Mouse (Mus musculus) lung, postnatal 25 days (tissue): ENCODE data around the gene Atf6.

Experiments
- DNase-seq: peaks from one replicate; pipeline ENCODE4 v3.0.0; 2022; ENCODE audit warnings: low spot score

Gene Atf6

DNA sequence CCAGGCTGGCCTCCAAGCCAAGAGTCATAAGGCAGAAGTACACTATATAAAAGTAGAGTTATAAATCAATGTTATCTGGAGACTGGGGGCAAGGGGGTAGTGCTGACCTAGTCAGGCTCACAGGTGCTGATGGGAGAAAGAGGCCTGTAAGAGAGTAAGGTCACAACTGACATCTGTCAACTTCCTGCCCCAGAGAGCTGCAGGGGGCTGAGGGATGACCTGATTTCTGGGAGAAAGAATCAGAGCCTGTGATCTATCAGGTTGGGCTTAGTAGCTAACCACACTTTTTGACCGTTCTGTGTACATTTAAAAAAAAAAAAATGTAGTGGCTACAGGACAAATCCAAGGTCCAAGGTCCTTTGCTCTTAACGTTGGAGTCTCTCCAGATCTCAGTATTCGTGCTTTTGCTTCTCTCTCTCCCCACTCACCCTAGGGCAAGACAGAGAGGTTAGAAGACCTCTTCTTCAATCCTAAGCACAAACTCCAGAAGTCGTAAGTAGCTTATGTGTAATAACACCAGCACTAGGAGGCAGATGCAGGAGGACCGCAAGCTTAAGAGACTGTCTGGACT lies 15.4 kb upstream of the Atf6 start:
- DNase-seq: no peak

DNA sequence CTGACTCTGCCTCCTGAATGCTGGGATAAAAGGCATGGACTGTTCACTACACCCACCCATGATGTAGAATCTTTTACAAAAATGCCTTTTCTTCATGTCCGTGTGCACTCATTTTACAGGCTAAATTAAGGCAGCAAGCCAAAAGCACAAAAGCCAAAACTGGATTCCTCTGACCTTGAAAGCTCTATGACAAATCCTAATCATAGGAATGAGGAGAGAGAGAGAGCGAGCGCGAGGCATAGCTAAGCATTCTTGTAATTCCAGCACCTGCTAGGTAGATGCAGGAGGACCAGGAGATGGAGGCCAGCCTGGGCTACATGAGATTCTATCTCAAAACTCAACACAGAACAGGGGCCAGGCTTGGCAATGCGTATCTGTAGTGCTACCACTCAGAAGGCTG lies 9.3 kb upstream of the Atf6 start:
- DNase-seq: no peak

DNA sequence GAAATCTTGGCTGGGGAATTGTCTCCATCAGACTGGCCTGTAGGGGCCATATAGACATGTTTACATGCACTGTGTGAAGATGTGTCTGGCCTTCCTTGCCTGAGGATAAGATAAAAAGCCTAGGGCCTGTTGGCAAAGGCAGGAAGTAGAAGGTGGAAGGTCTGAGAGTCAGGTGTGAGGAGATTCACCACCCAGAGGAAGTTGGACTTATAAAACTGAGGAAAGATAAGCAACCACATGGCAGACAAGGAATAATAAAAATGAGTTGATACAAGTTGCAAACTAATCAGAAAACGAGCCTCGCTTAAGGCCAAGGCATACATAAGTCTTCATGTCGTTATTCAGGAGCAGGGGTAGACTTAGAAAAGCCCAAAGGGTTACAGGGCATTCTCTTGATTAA lies 8.1 kb upstream of the Atf6 start:
- DNase-seq: no peak

DNA sequence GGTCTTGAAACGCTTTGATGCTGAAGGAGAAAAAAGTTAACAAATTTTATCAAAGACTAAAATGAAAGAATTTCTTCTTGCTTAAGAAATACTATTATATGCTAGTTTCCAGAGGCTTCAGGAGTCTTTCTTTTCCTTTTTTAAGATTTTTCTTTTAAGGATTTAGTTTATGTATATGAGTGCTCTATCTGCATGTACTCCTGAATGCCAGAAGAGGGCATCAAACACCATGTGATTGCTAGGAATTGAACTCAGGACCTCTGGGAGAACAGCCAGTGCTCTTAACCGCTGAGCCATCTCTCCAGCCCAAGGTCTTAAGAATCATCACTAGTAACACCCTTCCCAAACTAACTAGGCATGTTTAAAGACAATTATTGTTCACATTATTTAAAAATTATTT lies 4.4 kb upstream of the Atf6 start:
- DNase-seq: no peak

DNA sequence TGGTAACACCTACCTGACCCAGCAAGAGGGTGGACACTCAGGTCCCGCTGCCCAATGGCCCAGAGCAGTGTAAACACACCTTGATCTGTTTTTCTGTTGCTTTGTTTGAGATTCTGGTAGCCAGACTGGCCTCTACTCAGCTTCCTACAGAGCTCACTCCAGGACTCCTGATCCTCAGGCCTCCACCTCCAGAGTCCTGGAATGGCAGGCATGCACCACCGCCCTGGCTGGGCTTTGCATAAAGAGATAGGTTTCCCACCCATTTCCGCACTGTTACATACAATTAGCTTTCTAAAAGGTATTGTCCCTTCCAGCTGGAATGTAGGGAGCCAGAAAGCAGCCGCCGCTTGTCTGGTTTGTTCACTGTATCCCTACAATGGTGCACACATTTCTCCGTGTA lies 3.8 kb upstream of the Atf6 start:
- no peak for DNase-seq

DNA sequence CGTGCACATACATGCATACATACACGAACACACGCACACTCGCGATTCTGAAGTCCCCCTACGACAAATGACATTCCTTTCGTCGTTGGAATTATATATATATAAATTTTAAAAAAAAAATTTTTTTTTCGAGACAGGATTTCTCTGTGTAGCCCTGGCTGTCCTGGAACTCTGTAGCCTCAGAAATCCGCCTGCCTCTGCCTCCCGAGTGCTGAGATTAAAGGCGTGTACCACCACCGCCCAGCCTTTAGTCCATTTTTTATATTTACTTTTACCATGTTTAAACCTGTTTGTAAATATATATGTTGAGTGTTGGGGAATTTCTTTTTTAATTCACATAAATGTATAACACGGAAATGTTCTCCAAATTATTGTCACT lies 1.3 kb upstream of the Atf6 start:
- no peak for DNase-seq

DNA sequence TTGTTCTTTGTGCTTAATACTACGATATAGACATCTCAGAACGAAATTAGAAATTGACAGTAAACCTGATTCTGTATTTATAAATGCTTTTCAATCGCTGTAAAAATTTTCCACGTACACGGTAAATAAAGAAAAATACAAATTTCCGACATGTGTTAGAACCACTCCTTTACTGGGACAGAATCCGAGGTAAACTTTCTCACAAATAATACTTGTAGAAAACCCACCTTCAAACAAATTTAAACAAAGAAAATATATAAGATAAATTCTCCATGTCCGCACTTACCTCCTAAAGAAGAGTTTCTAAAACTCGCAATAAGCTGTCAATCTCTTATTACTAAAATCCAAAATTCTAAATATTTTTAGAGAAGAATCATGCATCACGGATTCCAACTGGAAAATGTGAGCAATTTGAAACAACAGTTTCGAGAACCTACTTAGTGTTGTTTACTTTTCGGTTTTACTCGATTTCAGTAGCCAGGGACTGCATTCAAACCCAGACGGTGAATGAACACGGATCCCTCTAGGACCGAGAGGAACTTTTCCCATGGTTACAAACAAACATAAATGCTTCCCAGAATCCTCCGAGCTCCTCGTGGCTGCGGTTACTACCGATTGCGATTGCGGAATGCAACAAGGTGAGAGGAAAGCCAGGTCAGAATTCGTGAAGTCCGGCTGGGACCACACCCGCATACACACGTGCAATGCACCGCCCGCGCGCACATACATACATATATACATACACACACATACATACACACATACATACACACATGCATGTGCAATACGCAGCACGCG lies 735 bp upstream of the Atf6 start:
- peak; percentile 81 for DNase-seq

DNA sequence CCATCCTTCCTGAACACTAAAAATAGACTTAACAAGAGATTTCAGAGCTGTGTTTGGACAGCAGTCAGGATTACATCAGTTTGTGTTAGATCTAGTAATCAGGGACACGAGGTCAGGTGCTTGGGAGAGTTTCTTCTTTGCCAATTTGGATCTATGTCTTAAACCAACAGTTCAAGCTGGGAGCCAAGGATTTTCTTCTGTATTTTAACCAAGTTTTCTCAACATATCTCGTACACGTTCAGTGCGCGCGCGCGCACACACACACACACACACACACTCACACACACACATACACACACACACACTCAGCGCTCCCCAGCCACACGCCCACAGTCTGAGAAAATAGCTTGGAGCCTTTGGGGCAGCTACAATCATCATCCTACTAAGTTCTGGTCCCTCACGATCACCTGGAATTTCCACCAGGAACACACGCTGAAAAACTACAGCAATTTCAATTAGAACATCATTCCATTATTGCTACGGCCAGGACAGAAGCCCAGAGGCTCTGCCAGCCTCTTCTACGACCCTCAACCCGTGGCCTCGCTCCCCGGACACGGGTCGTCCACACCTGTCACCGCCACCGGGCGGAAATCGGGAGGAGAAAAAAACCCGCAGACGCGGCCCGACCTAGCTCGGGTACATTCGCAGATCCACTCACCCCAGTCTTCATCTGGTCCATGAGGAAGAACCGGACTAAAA lies 430 bp downstream of the Atf6 start:
- DNase-seq: peak; percentile 16

DNA sequence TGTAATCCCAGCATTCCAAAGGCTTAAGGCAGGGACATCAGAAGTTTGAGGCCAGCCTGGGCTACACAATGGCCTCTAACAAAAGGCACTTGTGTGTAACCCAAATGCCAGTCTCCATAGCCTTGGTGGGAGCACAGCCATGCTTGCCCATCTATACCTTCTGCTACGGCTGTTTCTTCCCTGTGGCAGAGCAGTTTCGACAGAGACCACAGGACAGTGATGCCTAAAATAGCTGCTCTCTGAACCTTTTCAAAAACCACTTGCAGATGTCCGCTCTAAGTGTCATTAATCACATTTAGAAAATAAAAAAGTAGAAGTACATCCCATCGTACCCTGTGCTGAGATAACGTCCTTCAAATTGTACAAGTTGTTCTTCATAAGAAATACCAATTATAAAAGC lies 2.2 kb downstream of the Atf6 start:
- DNase-seq: no peak

DNA sequence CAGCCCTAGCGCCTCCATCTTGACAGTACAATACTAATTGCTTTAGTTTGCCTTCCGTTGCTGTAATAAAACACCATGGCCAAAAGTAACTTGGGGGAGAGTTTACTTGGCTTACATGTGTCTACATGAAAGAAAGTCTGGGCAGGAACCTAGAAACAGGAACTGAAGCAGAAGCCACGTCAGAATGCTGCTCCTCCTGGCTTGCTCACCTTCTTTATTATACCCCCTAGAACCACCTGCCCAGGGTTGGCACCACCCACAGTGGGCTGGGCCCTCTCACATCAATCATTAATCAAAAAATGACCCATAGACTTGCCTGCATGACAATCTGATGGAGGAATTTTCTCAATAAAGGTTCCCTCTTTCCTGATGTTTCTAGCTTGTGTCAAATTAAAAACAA lies 2.8 kb downstream of the Atf6 start:
- no peak for DNase-seq

DNA sequence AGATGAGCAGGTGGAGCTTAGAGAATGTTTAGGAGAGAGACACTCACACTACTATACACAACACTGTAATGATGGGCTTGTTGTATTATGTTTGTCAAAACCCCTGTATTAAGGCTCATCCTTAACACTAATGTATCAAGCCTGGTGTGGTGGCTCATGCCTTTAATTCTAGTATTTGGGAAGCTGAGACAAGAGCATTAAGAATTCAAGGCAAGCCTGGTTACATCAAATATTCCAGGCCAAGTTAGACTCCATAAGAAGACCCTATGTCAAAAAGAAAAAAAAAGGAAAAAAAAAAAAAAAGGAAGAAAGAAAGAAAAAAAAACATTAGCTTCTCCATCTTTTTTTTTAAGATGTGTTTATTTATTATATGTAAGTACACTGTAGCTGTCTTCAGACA lies 3.3 kb downstream of the Atf6 start:
- no peak for DNase-seq

DNA sequence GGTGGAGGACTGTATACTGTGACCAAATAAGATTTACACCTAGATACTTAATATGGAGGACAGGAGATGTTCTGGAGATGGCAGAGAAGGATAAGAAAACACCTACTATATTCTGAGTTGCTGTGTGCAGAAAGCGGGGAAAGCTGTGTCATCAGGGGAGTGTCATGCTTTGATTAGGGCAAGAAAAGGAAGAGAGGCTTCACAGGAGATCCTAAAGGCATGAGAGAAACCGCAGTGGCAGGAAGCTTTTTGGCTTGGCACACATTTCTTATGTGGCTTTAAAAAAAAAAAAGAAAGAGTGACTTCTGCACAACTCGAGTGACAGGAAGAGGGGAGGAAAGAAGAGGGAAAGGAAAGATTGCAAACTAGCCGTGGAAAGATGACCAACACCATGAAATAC lies 4.5 kb downstream of the Atf6 start:
- DNase-seq: no peak

DNA sequence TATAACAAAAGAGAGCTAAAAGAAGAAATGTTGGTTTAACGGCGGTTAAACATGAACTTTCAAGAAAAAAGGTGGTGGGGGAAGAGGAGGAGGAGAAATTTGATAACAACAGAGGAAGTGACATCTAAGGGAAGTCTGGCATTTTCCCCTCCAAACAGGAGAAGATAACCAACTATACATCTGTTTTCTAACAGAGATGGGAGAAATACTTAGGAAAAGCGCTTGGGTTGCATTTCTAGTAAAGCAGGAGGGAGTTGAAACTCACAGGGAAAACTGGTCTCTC lies 5.2 kb downstream of the Atf6 start:
- no peak for DNase-seq

DNA sequence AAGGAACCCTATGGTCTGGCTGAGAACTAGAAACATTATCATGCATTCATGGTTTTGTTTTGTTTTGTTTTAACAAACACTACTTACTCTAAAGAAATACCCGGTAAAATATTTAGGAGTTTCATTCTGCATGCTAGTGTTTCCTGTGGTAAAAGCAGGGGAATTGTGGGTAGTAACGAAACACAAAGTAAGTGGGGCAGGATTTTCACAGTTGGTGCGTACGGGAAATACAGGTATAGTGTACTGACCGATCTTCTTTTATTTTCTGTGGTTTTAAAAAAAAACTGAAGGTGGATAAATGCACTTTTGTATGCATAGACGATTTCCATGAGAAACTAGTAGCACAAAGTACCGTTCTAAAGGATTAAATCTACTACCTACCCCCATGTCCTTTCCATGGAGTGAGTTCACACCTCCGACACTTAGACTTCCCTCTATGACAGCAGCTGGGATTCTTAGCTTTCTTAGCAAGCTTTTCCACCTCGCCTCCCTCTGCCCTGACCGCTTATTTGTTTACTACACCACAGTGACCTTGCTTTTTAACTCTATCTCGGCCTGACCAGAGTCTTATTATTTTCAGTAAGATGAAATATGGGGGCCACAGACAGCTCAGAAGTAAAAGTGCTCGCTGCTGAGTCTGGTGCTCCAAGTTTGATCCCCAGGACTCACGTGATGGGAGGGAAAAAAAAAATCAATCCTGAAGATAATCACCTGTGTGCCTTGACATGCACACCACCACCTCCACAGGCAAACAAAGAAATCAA lies 5.7 kb downstream of the Atf6 start:
- no peak for DNase-seq

DNA sequence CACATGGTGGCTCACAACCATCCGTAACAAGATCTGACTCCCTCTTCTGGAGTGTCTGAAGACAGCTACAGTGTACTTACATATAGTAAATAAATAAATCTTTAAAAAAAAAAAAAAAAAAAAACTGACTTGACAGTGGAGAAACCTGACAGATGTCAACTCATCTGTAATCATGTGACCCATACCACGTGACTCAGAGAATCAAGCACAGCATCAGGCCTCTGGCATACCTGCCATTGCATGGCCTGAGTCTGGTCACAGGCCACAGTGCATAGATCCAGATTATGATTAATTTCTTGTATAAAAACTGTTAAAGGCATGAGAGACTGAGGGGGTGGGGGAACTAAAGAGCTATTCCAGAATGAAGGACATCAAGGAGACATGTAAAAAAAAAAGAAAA lies 8.7 kb downstream of the Atf6 start:
- DNase-seq: no peak

DNA sequence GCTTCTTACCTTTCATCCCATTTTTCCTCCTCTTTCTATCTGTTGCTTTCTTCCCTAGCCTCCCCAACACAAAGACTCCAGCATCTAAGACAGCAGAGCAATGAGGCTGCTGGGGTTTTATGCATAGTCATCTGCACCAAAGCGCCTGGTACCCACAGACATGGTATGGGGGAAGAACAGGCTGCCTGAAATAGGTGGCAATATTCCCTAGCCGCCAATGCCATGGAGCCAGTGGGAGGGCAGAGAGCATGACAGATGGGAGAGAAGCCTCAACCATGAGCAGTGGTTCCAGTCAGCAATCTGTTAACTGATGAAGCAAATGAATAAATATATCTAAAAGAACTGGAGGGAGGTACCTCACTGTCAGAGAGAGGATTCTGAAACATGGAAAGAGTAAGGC lies 10.2 kb downstream of the Atf6 start:
- DNase-seq: no peak

DNA sequence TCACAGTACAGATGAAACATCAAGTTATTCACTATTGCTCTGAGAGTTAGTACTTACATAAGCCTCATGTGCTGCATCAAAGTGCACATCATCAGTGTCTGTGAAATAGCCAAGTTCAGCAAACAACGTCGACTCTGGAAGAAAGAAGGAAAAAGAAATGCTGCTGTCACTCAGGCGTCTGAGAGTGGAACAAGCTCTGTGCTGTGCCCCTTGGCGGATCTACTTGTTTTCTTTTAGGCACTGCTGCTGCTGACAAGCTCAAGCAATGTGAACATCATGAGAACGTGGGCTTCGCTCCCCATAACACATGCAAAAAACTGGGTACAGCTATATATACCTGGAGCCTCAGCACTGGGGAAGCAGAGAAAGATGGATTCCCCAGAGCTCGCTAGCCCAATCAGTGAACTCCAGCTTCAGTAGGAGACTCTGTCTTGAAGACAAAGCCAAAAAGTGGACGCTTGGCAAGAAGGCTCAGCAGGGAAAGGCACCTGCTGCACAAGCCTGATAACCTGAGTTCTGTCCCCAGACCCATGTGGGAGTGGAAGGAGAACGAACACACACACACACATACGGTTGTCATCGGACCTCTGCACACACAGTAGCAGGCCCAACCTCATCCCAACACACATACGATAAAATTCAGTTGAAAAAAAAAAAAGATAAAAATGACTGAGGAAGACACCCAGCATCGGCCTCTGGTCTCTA lies 12.4 kb downstream of the Atf6 start:
- DNase-seq: peak; percentile 43

DNA sequence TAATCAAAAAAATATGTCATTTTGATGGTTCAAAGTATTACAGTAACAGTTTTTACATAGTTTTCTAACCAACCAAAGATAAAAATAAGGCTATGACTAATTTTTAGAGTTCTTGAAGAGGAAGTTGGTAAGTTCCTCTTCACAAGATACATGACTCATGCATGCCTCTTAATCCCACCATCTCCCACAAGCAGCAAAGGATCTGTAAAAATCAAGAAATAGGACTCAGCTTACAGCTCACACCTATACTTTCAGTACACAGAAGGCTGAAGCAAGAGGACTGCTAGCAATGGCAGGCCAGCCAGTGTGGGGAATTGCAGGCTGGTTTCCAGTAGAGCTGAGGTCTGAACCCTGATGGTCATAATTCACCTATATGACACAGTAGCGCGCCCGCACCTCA lies 14.0 kb downstream of the Atf6 start:
- no peak for DNase-seq

DNA sequence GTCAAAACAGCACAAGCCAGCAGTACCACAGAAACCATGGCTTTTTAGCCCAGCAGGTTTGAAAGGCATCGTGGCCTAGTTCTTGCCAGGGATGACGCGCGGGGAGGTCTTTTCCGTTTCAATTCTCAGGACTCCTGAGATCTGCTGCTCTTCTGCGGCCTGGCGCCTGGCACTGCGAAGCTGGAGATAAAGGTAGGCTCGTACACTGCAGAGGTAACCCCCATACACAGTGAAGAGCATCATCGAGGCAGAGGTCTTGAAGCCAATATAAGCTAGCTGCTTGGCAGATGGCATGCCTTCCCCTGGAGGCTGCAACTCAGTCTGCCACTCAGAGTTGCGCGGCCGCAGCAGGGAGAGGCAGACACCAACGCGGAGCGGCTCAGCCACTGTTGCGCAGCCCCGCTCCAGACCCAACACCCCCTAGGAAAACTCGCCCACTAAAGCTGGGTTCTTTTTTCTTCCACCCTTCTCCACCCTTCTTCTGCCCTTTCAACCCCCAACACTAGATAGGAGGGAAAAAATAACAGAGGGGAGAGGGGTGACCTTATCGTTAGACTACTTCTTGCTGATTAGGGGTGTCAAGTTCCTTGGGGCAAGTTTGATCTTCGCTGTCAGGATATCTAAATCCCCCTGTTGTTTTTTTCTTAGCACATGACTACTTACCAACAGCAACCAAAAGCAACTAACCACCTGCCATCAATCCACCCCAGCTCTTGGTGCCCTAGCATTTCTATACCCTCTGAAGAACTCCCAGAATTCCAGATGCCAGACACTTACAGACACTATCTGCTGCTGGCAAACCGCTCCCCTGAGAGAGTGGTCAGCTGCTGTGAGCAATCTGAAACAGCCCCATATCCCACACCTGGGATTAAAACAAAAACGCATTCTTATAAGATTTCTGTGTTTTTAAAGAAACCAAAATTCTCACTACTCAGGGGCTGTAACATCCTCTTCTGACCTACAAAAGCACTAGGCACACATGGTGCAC lies 16.6 kb downstream of the Atf6 start:
- DNase-seq: no peak

DNA sequence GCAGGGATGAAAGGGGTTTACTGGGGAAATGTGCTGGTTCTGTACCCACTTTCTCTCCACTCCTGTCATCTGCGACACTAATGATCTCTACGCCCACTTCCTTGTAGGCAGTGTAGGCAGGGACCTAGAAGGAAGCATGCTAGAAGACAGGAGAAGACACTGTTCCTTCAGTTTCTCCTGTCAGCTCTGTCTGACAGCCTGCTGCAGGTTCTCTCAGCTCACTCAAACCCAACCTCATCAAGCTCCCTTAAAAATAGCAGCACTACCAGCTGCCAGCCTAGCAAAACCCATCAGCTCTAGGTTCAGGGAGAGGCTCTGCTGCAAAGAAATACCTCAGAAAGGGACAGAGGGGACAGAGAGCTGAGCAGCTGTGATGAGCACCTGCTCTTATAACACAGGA lies 17.6 kb downstream of the Atf6 start:
- no peak for DNase-seq
